Mouse (Mus musculus) layer of hippocampus, postnatal 10 days (tissue): ENCODE data around the gene Casp8. TPM values are rescaled to one million over a fixed set of nuclear protein-coding genes. Genes with fewer than 3 reads are reported as not detected.
A peak's percentile ranks its signal among the peaks of the same experiment; 100 is the strongest.
"Not testable (repeated sequence)": the region's sequence is repeated elsewhere in the genome, so short reads cannot be mapped to it uniquely, and the experiment has no call there.

Experiments used
- DNase-seq, 2 experiments: peaks; one replicate each; pipeline ENCODE4 v3.0.0; 2021; ENCODE audit warnings: low spot score in 2 of 2
- total RNA-seq, 2 experiments: library from RNA; stranded (reverse); gene quantifications; 2 replicates each; pipeline ENCODE4 v1.2.3; 2021

Casp8 gene
- total RNA-seq, 2 experiments from 2014 or later = 4.9 to 5.3 TPM

DNA sequence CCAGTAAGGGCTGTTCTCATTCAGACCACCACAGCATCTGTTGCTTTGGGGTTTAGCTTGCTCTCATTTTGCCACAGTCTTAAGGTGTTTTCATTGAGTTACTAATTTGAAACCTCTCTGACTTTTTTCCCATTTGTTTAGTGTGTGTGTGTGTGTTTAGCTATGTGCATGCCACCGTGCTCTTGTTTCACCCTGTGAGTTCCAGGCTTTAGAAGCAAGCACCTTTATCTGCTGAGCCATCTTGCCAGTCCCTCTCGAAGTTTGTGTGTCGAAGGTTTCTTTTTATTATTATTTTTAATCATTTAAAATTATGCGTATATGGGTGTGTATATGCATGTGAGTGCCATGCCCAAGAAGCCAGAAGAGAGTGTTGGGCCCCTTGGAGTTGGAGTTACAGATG lies 3.7 kb downstream of the Casp8 start:
- DNase-seq = no peak

DNA sequence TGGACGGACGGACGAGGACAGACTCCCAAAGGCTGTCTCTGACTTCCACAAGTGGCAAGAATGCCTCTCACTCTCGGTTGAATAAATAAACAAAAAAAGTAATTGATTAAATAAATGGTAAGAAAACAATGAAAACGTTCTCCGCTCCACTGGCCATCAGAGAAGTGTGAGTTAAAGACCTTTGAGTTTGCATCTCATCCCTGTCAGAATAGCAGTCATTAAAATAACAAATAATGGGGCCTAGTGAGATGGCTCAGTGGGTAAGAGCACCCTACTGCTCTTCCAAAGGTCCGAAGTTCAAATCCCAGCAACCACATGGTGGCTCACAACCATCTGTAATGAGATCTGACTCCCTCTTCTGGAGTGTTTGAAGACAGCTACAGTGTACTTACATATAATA lies 5.5 kb downstream of the Casp8 start:
- DNase-seq = not testable (repeated sequence)

DNA sequence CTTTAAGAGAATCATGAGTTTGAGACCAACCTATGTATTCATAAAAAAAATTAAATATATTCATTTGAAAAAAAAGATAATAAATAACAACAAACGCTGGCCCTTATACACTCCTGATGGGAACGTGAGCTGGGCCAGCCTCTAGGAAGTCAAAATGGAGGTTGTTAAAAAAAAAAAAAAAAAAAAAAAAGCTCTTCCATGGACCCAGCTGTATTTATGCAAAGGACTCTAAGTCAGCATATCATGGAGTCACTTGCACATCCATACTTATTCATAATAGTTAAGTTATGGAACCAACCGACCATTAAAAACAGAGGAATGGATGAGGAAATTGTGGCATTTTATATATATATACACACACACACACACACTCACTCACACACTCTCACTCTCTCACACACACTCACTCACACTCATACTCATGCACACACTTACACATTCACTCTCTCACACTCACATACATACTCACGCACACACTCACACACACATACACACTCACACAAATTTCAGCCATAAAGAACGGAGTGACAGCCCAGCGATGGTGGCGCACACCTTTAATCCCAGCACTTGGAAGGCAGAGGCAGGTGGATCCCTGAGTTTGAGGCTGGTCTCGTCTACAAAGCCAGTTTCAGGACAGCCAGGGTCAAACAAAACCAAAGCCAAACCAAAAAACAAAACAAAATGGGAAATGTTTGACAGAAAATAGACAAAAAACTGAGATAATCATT lies 6.5 kb downstream of the Casp8 start:
- DNase-seq = no peak

DNA sequence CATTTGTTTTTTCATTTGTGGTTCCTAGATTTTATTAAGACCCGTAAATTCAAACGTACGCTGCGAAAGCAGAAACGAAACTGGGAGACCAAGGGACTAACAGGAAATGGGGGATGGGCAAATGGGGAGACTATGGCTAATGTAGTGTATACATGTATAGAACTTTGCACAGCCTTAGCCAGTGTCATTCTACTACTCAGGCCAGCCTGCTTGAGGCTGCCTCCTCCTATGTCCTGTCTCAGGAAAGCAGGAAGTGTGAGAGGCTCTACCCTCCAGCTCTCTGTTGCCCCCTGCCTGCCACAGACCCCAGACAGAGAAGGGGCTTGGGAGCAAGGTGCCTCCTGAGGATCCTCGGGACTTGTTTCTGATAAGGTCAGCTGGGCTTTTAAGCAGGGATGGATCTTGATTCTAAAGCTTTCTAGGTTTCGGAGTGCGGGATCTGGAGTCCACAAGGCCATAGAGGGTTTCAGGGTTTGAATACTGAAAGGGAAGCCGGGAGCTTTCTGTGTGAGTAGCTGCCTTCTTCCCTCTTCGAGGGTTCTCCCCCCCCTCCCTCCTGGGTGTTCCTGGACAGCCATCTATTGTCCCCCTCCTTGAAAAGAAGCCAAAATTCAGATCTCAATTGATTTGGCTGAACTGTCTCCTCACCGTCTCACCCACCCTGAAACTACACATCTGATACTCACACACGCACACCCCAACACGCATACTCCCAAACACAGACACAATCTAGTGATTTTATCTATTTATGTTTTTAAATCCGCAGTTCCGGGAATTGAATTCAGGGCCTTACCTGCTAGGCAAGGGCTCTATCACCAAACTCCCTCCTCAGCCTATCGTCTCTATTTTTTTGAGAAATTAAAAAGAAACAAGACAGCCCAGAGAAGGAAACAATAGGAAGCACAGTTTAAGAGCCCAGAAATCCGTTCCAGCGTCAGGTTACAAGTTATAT lies 7.4 kb downstream of the Casp8 start:
- DNase-seq = peak; percentile 37 to 41

DNA sequence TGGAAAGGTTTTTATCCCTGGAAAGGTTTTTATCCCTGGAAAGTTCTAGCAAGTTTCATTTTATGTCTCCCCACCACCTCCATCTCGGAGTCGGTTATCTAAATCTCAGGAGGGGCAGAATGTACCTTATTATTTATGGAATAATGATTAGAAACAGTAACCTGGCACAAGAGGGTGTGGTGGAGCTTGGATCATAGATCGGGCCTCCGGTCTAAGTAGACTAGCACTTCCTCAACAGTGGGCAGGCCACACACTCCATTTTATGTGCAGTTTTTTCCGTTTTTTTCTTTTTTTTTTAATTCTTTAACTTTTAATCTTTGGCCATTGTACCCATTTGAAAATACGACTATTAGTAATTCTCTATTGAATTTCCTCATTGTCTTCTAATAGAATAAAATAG lies 8.4 kb downstream of the Casp8 start:
- no peak for DNase-seq

DNA sequence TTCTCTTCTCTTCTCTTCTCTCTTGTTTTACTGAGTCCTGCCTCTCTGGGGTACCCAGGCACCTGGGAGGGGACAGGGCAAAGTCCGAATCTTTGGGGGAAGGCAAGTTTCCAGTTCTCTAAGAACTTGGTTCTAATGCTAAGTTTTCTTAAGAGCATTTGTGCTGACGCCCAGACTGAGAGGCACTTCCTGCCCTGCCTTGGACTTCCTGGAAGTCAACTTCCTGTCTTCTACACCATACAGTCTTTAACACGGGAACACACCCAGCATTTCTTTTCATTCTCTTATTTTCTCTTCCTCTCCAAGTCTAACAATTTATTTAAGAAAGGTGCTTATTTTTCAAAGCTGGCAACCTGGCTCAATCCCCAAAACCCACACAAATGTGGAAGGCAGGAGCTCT lies 11.5 kb downstream of the Casp8 start:
- no peak for DNase-seq

DNA sequence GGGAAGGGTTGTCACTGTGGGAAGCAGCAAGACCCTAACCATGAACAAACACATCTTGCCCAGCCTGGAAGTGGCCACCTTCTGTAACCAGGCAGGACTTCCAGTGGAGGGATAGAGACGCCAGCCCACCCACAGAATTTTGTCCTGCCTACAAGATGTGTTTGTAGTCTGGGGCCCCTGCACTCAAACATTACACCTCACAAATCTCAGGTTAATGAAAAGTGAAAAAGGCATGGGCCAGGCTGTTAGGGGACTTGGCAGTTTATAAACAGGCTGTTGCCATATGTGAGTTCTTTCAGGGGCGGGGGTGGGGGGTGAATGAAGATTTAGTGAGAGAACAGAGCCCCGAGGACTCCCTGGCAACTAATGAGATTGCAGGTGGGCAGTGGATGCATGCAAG lies 31.1 kb downstream of the Casp8 start:
- DNase-seq = no peak

DNA sequence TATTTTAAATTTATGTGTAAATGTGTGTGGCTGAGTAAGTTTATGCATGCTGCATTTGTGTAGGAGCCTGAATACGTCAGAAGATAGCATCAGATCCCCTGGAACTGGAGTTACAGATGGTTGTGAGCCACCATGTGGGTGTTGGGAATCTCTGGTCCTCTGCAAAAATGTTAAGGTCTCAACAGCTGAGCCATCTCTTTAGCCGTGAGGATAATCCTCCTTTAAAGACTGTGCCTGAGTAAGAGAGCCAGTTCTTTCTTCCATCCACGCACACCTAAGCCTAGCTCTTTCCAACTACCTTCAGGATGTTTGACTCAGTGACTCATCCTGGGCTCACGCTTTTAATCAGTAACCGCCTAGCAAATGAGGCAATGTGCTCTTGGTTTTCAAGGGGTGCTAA lies 35.6 kb downstream of the Casp8 start:
- no peak for DNase-seq

DNA sequence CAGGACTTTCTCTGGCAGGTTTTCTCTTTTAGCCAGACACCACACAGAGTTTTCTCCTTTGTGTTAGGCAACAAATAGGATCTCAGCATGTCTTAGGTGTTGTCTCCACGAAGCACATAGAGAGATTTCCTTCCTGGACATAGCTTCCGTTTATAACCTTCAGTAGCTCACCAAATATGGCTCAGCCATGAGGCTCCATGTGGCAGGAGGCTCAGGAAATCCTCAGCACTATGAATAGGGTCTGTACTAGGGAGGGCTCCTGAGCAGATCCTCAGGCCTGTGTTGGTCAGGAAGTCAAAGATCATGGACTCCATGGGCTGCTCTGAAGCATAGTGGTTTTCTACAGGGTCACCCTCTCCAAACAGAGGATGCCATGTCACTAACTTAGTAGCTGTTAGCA lies 37.0 kb downstream of the Casp8 start:
- DNase-seq = no peak

DNA sequence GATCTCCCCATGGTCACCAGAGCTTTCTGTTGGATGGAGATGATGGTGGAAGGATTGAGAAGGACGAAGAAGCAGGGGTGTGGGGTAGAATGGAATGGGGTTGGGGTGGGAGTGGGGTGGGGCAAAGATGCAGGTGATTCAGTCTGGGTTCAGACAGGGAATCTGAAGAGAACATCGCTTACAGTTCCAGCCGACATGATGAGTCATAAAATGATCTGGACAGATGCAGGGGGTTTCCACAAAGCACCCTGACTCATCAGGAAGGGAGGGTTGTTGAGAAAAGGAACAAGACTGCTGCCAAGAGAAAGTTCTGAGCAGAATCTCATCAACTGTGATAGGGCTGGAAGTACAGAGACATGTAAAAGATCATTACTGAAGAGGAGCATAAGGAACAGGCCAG lies 61.6 kb downstream of the Casp8 start:
- DNase-seq = not testable (repeated sequence)

DNA sequence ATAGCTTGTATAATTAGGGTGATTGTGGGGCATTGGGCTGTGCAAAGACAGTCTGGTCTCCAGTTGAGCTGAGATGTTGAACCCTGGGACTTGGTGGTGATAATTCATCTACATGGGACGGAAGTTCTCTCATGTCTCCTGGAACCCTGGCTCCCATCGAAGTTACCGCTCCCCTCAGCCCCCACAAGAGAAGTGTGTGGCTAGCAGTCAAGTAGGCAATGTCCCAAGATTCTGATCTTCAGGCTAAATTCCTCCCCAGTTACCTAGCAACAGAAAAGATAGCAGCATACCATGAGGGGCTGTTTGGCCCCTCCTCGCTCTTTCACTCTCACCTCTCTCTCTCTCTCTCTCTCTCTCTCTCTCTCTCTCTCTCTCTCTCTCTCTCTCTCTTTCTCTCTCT lies 64.0 kb downstream of the Casp8 start:
- DNase-seq = not testable (repeated sequence)

DNA sequence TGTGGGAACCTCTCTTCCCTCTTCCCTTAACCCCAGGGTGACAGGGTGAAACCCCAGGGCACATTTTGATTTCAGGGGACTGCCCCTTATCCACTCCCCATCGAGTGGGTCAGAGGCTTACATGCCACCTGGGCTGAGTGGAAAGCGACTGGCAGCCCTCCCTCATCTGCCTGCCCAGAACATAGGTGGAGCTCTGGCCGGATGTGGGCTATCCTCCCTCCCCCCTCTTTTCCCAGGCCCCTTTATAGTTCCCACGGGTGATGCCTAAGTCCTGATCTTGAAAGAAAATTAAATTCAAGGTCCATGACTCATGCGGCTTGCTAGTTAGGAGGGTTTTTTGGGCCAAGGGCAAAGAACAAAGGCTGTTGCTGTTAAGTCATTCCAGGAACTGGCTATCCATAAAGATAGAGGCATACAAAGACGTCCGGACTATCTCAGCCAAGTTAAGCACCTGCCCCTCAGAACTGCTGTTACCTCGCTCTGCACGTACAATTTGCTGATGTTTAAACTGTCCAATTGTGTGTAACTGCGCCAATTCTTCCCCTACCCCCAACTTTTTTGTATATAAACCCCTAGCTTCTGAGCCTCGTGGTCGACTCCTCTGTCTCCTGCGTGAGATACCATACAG lies 64.7 kb downstream of the Casp8 start:
- DNase-seq = not testable (repeated sequence)

DNA sequence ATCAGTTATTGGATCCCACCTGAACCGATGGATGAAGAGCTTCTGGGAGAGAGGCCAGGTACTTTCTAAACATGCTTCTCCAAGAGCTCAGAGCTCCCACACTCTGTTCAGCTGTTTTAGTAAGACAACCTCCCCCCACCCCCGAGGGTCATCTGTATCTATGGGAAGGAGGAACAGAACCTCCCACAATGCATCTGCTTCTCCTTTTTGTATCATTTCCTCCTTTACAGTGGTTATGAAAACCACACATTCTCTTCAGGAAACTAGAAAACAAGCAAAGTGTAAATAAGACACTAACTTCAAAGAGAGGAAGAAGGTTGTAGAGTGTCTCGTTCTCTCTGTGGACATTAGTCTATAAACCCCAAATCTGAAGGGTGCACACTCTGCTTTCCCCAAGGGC lies 65.4 kb downstream of the Casp8 start:
- not testable (repeated sequence) for DNase-seq

DNA sequence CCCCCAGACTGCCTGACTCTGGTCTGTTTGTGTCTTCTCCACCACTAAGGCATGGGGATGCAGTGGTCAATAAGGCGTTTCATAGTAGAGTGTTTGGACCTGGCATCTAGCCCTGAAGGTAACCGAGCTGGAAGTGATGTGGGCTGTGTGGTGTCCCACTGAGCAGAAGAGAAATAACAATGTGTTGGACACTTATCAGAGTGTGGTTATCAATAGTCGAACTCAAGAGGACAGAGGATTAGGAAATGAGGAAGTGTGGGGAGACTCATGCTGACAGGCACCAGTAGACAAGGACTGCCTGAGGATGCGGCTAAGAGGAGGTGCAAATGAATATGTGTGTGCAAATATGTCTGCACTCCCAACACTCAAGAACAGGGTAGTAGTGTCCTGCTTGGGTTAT lies 81.3 kb downstream of the Casp8 start:
- not testable (repeated sequence) for DNase-seq

DNA sequence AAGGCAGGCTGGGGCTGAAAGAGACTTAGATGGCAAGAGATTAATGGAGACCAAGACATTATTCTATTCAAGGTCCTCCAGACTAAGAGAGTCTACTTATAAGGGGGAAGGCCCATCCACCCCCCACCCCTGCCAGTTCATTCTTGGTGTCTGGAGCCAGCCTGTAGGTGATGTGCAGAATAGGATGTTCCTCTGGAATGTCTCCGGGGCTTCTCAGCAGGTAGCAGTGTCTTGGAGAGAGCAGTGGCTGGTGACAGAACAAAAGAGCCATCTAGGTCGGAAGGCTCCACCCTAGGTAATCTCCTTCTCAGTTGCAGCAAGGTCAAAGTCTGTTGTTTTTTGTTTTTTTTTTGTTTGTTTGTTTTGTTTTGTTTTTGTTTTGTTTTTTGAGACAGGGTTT lies 84.1 kb downstream of the Casp8 start:
- not testable (repeated sequence) for DNase-seq

DNA sequence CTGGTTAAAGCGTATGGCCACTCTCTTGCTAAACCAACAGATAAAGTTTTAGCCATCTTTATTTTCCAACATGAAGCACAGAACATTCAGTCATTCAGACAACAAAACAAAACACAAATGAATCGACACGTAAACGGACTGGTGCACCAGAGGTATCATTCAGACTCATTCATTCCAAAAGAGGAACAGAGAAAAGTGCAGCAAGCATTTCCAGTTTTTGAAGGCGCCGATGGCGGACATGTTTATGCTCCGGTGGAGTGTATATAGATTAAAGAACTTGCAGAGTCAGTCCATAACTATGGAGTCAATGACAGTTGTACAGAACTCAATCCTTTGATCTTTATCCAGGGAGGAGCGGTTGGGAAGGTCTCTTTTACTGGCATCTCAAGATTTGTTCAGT lies 88.1 kb downstream of the Casp8 start:
- not testable (repeated sequence) for DNase-seq

DNA sequence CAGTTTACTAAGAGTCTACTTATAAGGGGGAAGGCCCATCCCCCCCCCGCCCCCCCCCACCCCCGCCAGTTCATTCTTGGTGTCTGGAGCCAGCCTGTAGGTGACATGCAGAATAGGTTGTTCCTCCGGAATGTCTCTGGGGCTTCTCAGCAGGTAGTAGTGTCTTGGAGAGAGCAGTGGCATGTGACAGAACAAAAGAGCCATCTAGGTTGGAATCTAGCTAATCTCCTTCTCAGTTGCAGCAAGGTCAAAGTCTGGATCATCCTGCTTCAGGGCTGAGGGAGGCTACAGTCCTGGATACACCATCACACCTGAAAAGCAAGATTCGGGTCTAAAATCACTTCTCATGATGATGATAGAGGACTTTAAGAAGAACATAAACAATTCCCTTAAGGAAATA lies 90.5 kb downstream of the Casp8 start:
- DNase-seq = no peak

DNA sequence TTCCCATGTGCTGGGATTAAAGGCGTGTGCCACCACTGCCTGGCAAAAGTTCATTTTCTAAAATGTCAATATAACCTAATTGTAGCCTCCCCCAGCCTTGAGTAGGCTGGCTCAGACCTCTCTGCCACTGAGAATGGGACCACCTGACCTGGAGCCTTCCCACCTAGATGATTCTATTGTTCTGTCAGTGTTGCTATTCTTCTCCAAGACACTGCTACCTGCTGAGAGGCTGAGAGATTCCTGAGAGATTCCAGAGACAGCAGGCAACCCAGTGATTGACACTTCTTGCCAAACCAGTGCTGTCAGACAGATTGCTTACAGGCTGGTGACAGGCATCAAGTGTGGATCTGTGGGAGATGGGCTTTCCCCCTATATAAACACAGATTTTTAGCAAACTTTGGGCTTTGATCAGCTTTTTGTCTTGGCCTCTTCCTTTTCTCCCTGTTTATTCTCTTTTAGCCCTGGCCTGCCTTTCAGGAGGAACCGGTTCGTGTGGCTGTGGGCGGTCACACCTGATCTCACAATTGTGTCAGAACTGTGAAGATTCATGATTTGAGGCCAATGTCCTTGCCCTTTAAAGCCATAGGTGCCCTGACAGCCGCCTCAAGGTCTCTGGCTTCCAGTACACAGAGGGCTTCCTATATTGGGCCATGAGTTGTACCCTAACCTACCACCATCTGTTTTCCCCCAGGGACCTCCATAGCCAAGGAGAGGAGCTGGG lies 94.8 kb downstream of the Casp8 start:
- no peak for DNase-seq

DNA sequence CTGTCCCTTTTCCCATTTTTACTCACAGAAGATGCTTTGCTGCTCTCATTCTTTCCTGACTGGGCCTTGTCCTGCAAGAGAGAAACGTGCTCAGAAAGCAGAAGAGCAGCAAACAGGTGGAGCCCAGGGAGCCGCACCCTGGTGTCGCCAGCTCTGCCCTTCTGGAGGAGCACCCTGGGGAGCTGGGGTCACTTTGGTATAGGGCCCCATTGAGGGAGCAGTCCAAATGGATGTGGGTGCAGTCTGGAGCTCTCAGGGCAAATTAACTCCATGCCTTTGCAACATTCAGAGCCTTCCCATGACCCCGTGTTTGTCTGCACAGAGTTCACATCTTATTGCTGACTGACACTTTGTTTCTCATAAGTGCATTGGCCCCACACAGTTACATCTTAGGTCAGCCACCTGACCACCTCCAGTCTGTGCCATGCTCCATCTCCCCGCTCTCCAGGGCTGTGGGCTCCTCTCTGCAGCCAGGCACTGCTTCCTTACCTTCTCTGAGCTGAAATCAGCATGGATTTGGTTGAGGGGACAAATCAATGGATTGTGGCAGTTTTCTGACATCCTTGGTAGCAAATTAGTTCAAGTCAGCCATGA lies 95.6 kb downstream of the Casp8 start:
- DNase-seq = not testable (repeated sequence)

DNA sequence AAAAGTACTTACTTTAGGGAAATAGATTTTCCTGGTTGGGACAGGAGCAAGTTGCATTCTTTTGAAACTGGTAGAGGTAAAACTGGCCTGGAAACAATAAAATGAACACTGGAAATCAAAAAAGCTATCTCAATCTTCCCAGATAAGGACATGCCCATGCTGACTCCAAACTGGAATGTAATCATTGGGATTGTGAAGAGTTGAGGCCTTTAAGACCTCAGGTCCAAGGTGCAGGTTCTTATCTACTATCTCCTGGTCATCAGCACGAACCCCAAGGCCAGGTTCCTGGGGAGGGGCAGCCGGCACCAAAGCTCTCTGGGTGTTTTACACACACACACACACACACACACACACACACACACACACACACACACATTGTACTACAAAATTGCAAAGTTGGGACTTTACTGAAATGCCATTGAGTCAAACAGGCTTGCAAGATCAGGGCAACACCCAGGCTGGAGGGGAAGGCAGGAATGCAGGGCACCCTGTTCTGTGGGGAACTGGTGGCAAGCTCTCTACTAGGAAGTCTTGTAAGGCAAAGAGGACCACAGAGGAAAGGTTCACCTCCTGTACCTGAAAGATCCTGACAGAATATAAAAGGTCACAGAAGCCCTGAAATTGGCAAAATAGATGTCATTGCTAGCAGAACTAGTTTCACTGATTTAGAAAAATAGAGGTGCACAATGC lies 96.5 kb downstream of the Casp8 start:
- DNase-seq = not testable (repeated sequence)
